ENCODE assay signal across 10 mouse cellular contexts in the genomic region with DNA sequence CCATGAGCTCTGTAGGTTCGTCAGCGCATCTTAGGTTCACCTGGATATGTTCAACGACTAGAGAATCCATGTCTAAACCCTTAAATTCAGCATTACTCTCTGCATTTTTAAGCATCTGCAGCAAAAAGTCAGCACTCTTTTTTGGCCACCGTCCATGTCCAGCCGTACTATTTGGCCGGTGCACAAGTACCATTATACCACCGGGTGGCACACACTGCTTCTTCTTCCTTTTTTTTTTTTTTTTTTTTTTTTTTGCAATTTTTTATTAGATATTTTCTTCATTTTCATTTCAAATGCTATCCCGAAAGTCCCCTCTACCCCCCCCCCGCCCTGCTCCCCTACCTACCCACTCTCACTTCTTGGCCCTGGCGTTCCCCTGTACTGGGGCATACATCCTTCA. TPM values are rescaled to one million over a fixed set of nuclear protein-coding genes. Genes with fewer than 3 reads are reported as not detected.
"Had no signal": no experiment of that assay in that cellular context is flagged by ENCODE, and none has a peak within 500 bp of the region (broad histone marks: within the 10 kb centered on the region; RNA-seq: fewer than 3 reads in every experiment).

No protein-coding gene starts in this region.

- H3K9ac ChIP-seq: liver, embryonic 12.5 days; lung, embryonic 15.5 days; midbrain, embryonic 13.5 days; stomach, embryonic 15.5 days had no signal

- DNase-seq: kidney, adult 9 months; lung, postnatal 36 days; right cerebral cortex, postnatal 14 days had no signal

- H3K4me2 ChIP-seq: liver, embryonic 12.5 days; lung, embryonic 15.5 days; midbrain, embryonic 13.5 days; stomach, embryonic 15.5 days had no signal

- H3K27ac ChIP-seq: limb, embryonic 10.5 days; liver, embryonic 12.5 days; lung, embryonic 15.5 days; midbrain, embryonic 13.5 days; stomach, embryonic 15.5 days had no signal

- ATAC-seq: intestine, embryonic 16.5 days; liver, embryonic 12.5 days; midbrain, embryonic 13.5 days had no signal

- H3K27me3 ChIP-seq: liver, embryonic 12.5 days; midbrain, embryonic 13.5 days; stomach, embryonic 15.5 days had no signal

- H3K4me3 ChIP-seq: limb, embryonic 10.5 days; liver, embryonic 12.5 days; lung, embryonic 15.5 days; midbrain, embryonic 13.5 days; stomach, embryonic 15.5 days had no signal

- H3K4me1 ChIP-seq: limb, embryonic 10.5 days; liver, embryonic 12.5 days; lung, embryonic 15.5 days; midbrain, embryonic 13.5 days; stomach, embryonic 15.5 days had no signal

- H3K9me3 ChIP-seq: limb, embryonic 10.5 days; liver, embryonic 12.5 days; lung, embryonic 15.5 days; midbrain, embryonic 13.5 days; stomach, embryonic 15.5 days had no signal

- H3K36me3 ChIP-seq: limb, embryonic 10.5 days; liver, embryonic 12.5 days; lung, embryonic 15.5 days; midbrain, embryonic 13.5 days; stomach, embryonic 15.5 days had no signal

RNA-seq across cellular contexts. Expression of gene Mum1l1, which starts 47.2 kb away (rescaled TPM):
- polyA plus RNA-seq: spleen, adult 2 months had no signal
